Mouse (Mus musculus) neural tube, embryonic 11.5 days (tissue): ENCODE measurements around the gene Ube2k. TPM values are rescaled to one million over a fixed set of nuclear protein-coding genes. Genes with fewer than 3 reads are reported as not detected.

Experiments
- ATAC-seq: fragments of 200-750 bp; cut with Nextera tagmentation; 2 replicates; pipeline ENCODE4 v1.8.0; 2017; ENCODE audit warnings: moderate number of reproducible peaks, mild to moderate bottlenecking, moderate TSS enrichment, moderate library complexity; ENCODE audit not compliant: insufficient read depth, low FRiP score, low TSS enrichment
- DNase-seq: peaks from one replicate; pipeline ENCODE4 v3.0.0-alpha.2; 2015; ENCODE audit warnings: low spot score
- H3K27ac ChIP-seq: fragments of 300-500 bp; sonication (generic); 2 replicates; pipeline ENCODE4 v1.5.1; 2014; ENCODE audit warnings: low read depth, mild to moderate bottlenecking, low read length
- H3K27me3 ChIP-seq: fragments of 300-500 bp; sonication (generic); 2 replicates; pipeline ENCODE4 v1.6.1; 2014; ENCODE audit warnings: mild to moderate bottlenecking, low read length, mixed read lengths; ENCODE audit not compliant: control insufficient read depth, insufficient read depth
- H3K36me3 ChIP-seq: fragments of 300-500 bp; sonication (generic); 2 replicates; pipeline ENCODE4 v1.6.1; 2014; ENCODE audit warnings: mild to moderate bottlenecking, low read length, moderate library complexity, mixed read lengths; ENCODE audit not compliant: control insufficient read depth, insufficient read depth
- H3K4me1 ChIP-seq: fragments of 300-500 bp; sonication (generic); 2 replicates; pipeline ENCODE4 v1.6.1; 2014; ENCODE audit warnings: low read length, mixed read lengths; ENCODE audit not compliant: control insufficient read depth, insufficient read depth
- H3K4me2 ChIP-seq: fragments of 300-500 bp; sonication (generic); 2 replicates; pipeline ENCODE4 v1.6.1; 2014; ENCODE audit warnings: low read depth, mild to moderate bottlenecking, moderate library complexity
- H3K4me3 ChIP-seq: fragments of 300-500 bp; sonication (generic); 2 replicates; pipeline ENCODE4 v1.5.1; 2014; ENCODE audit warnings: low read depth, low read length
- H3K9ac ChIP-seq: fragments of 300-500 bp; sonication (generic); 2 replicates; pipeline ENCODE4 v1.6.1; 2014; ENCODE audit warnings: mild to moderate bottlenecking, low read length
- H3K9me3 ChIP-seq: fragments of 300-500 bp; sonication (generic); 2 replicates; pipeline ENCODE4 v1.6.1; 2016; ENCODE audit warnings: low read length; ENCODE audit not compliant: control insufficient read depth
- WGBS: fragments of 180-500 bp; shearing (Covaris S2); extraction: QIAGEN DNeasy Blood & Tissue Kit; methylation state at CpG from one replicate; pipeline ENCODE4 v1.1.7; 2014; 5-methylcytosine and 5-hydroxymethylcytosine counted together
- polyA plus RNA-seq: library from polyadenylated mRNA; unstranded; fragments of >200 nt; fragmentation: Nextera tagmentation; extraction: Ambion mirVana; gene quantifications from 2 replicates; pipeline ENCODE4 v1.2.1, GENCODE M21; 2014

The Ube2k gene
- 138 and 142 TPM in 2 replicates for polyA plus RNA-seq

GRCm38 (mm10) chr5:65536751-65537419, at the start of gene Ube2k, which contains the start of gene Smim14:
Gene Ube2k (plus strand): TSS chr5:65537233.
Gene Smim14 (minus strand): TSS chr5:65537184.
- under 1% methylated on average over 65 of the region's 66 CpGs for WGBS
- peak; percentile 93 for ATAC-seq

GRCm38 (mm10) chr5:65487381-65487780, 49.7 kb upstream of the Ube2k start:
- H3K4me1 ChIP-seq: peaks cover 4% of the 10 kb centered on the region; the same call in 1 of the 2 replicates
- H3K4me3 ChIP-seq: no peak overlapping the region
- DNase-seq (no peak), ATAC-seq (no peak)
- no peaks in the 10 kb centered on the region for H3K9me3 ChIP-seq
- 88% methylated on average over 10 of the region's 10 CpGs for WGBS
- no peak overlapping the region for H3K27ac ChIP-seq
- H3K27me3 ChIP-seq: no peaks in the 10 kb centered on the region
- H3K4me2 ChIP-seq: no peak overlapping the region
- no peaks in the 10 kb centered on the region for H3K36me3 ChIP-seq
- no peak overlapping the region for H3K9ac ChIP-seq

More at GRCm38 (mm10) chr5:65536751-65537419, at the start of gene Ube2k, which contains the start of gene Smim14:
- H3K4me1 ChIP-seq: peaks cover 4% of the 10 kb centered on the region; the same call in 1 of the 2 replicates
- no peaks in the 10 kb centered on the region for H3K9me3 ChIP-seq
- peak within 1 kb of the TSS; percentile 99 for H3K27ac ChIP-seq
- H3K27me3 ChIP-seq: no peaks in the 10 kb centered on the region
- peak within 1 kb of the TSS; percentile 70 for H3K4me2 ChIP-seq
- peak within 1 kb of the TSS; percentile 94 for H3K4me3 ChIP-seq
- peak within 1 kb of the TSS; percentile 97 for H3K9ac ChIP-seq
- peak; percentile 96 for DNase-seq
- no peaks in the 10 kb centered on the region for H3K36me3 ChIP-seq

- H3K9ac ChIP-seq: no peak overlapping the region
- WGBS: 78% methylated on average over 7 of the region's 7 CpGs
Observed at GRCm38 (mm10) chr5:65488725-65489124, 48.3 kb upstream of the Ube2k start.

GRCm38 (mm10) chr5:65489830-65490229, 47.2 kb upstream of the Ube2k start:
- Histone ChIP-seq H3K4me1 (peaks cover 4% of the 10 kb centered on the region; the same call in 1 of the 2 replicates), H3K36me3 (no peaks in the 10 kb centered on the region), H3K9me3 (no peaks in the 10 kb centered on the region), H3K27me3 (no peaks in the 10 kb centered on the region), H3K27ac (no peak overlapping the region), H3K4me3 (no peak overlapping the region), H3K4me2 (no peak overlapping the region), H3K9ac (no peak overlapping the region)
- DNase-seq (no peak), ATAC-seq (no peak)
- WGBS: 92% methylated on average over 4 of the region's 4 CpGs

More at GRCm38 (mm10) chr5:65488725-65489124, 48.3 kb upstream of the Ube2k start:
- no peaks in the 10 kb centered on the region for H3K36me3 ChIP-seq
- H3K27ac ChIP-seq: no peak overlapping the region
- no peak overlapping the region for H3K4me3 ChIP-seq
- no peaks in the 10 kb centered on the region for H3K9me3 ChIP-seq
- H3K4me2 ChIP-seq: no peak overlapping the region
- no peaks in the 10 kb centered on the region for H3K27me3 ChIP-seq
- no peak for ATAC-seq
- no peak for DNase-seq
- peaks cover 4% of the 10 kb centered on the region; the same call in 1 of the 2 replicates for H3K4me1 ChIP-seq

- peak overlapping the region; percentile 94 for H3K4me3 ChIP-seq
- no peaks in the 10 kb centered on the region for H3K36me3 ChIP-seq
- H3K9ac ChIP-seq: peak overlapping the region; percentile 97
- H3K4me1 ChIP-seq: peaks cover 4% of the 10 kb centered on the region; the same call in 1 of the 2 replicates
- ATAC-seq (peak; percentile 86), DNase-seq (peak; percentile 81)
- peak overlapping the region; percentile 92 for H3K27ac ChIP-seq
- peak overlapping the region; percentile 84 for H3K4me2 ChIP-seq
- under 1% methylated on average over 52 of the region's 57 CpGs for WGBS
- no peaks in the 10 kb centered on the region for H3K27me3 ChIP-seq
- no peaks in the 10 kb centered on the region for H3K9me3 ChIP-seq
Observed at GRCm38 (mm10) chr5:65491767-65492715, 45.0 kb upstream of the Ube2k start.

- peak; percentile 97 for ATAC-seq
- Histone ChIP-seq H3K4me1 (peaks cover 4% of the 10 kb centered on the region; the same call in 1 of the 2 replicates), H3K36me3 (no peaks in the 10 kb centered on the region), H3K4me3 (peak within 1 kb of the TSS; percentile 94), H3K9ac (peak within 1 kb of the TSS; percentile 97), H3K4me2 (peak within 1 kb of the TSS; percentile 84), H3K27me3 (no peaks in the 10 kb centered on the region), H3K27ac (peak within 1 kb of the TSS; percentile 92), H3K9me3 (no peaks in the 10 kb centered on the region)
- peak; percentile 88 for DNase-seq
- WGBS: under 1% methylated on average over 67 of the region's 69 CpGs
Observed at GRCm38 (mm10) chr5:65492716-65493531, 44.1 kb upstream of the Ube2k start, which contains the start of gene Gm43552. Gene Gm43552 (minus strand): TSS chr5:65492833.

GRCm38 (mm10) chr5:65500231-65500630, 36.8 kb upstream of the Ube2k start:
- Histone ChIP-seq H3K27ac (no peak overlapping the region), H3K4me3 (no peak overlapping the region), H3K9ac (no peak overlapping the region), H3K4me2 (no peak overlapping the region), H3K36me3 (no peaks in the 10 kb centered on the region), H3K9me3 (no peaks in the 10 kb centered on the region), H3K27me3 (no peaks in the 10 kb centered on the region), H3K4me1 (no peaks in the 10 kb centered on the region)
- WGBS: 86% methylated on average over 7 of the region's 7 CpGs
- DNase-seq (no peak), ATAC-seq (no peak)

- Histone ChIP-seq H3K36me3 (no peaks in the 10 kb centered on the region), H3K9ac (no peak overlapping the region), H3K27ac (no peak overlapping the region), H3K4me1 (no peaks in the 10 kb centered on the region), H3K9me3 (no peaks in the 10 kb centered on the region), H3K27me3 (no peaks in the 10 kb centered on the region), H3K4me2 (no peak overlapping the region), H3K4me3 (no peak overlapping the region)
- ATAC-seq (no peak), DNase-seq (no peak)
- 93% methylated on average over 9 of the region's 9 CpGs for WGBS
Observed at GRCm38 (mm10) chr5:65501407-65501806, 35.6 kb upstream of the Ube2k start.
